Mouse (Mus musculus): ENCODE data around the gene Fap. TPM values are rescaled to one million over a fixed set of nuclear protein-coding genes. Genes with fewer than 3 reads are reported as not detected.

The Fap gene
- total and polyA plus RNA-seq, 2 experiments from 2014 or later, result 1.7 to 2.3 TPM

GRCm38 (mm10) chr2:62557417-62557816 lies 16.5 kb downstream of the Fap start:
- no peak overlapping the region for H3K27ac ChIP-seq (ENCODE audit: low read depth)
- H3K4me2 ChIP-seq (ENCODE audit: low read depth, low read length), result no peak overlapping the region
- no peaks in the 10 kb centered on the region for H3K4me1 ChIP-seq (ENCODE audit: control insufficient read depth, insufficient read depth)
- no peak for TF ChIP-seq EP300 (IDR thresholded peaks at IDR 0.05; ENCODE audit: low read depth)
- no peak for TF ChIP-seq CTCF (IDR thresholded peaks at IDR 0.05; ENCODE audit: low read depth)
- no peak overlapping the region for H3K9ac ChIP-seq (replicated peaks; ENCODE audit: low read depth, low read length)
- no peaks in the 10 kb centered on the region for H3K36me3 ChIP-seq (replicated peaks; ENCODE audit: control insufficient read depth, insufficient read depth, low read length)
- H3K4me3 ChIP-seq (ENCODE audit: low read depth, low read length), result no peak overlapping the region
- DNase-seq (ENCODE audit: low spot score), result no peak
- no peaks in the 10 kb centered on the region for H3K9me3 ChIP-seq (replicated peaks; ENCODE audit: control insufficient read depth, low read length)
- H3K27me3 ChIP-seq (ENCODE audit: control insufficient read depth, insufficient read depth, low read length), result no peaks in the 10 kb centered on the region
- ATAC-seq (ENCODE audit: insufficient read depth, low read depth), result no peak
- 78% methylated on average over 2 of the region's 2 CpGs for WGBS

DNA sequence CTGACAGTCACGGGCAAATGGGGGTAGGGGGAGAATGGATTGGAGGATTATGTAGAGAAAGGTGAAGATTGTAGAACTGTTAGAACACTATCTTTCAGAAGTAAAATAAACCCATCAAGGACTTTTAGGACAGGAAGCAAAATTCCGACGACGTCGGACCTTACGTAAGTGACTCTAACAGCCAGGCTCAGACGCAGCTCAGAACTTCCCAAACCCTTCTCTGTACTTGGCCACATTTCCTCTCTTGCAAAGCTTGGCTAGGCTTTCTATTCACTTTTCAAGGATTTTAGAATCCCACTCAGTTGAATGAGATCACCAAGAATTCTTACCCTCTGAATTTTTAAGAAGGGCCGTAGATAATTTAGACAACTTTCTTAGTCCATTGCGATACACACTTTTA lies 17.5 kb downstream of the Fap start:
- H3K4me3 ChIP-seq (ENCODE audit: low read depth, low read length), result no peak overlapping the region
- no peaks in the 10 kb centered on the region for H3K27me3 ChIP-seq (ENCODE audit: control insufficient read depth, insufficient read depth, low read length)
- H3K27ac ChIP-seq (ENCODE audit: low read depth), result no peak overlapping the region
- no peak for ATAC-seq (ENCODE audit: insufficient read depth, low read depth)
- DNase-seq (ENCODE audit: low spot score), result no peak
- no peak overlapping the region for H3K9ac ChIP-seq (replicated peaks; ENCODE audit: low read depth, low read length)
- H3K4me2 ChIP-seq (ENCODE audit: low read depth, low read length), result no peak overlapping the region
- no peak for TF ChIP-seq CTCF (IDR thresholded peaks at IDR 0.05; ENCODE audit: low read depth)
- no peak for TF ChIP-seq EP300 (IDR thresholded peaks at IDR 0.05; ENCODE audit: low read depth)
- 81% methylated on average over 9 of the region's 9 CpGs for WGBS
- H3K9me3 ChIP-seq (replicated peaks; ENCODE audit: control insufficient read depth, low read length), result no peaks in the 10 kb centered on the region
- H3K36me3 ChIP-seq (replicated peaks; ENCODE audit: control insufficient read depth, insufficient read depth, low read length), result no peaks in the 10 kb centered on the region
- no peaks in the 10 kb centered on the region for H3K4me1 ChIP-seq (ENCODE audit: control insufficient read depth, insufficient read depth)

DNA sequence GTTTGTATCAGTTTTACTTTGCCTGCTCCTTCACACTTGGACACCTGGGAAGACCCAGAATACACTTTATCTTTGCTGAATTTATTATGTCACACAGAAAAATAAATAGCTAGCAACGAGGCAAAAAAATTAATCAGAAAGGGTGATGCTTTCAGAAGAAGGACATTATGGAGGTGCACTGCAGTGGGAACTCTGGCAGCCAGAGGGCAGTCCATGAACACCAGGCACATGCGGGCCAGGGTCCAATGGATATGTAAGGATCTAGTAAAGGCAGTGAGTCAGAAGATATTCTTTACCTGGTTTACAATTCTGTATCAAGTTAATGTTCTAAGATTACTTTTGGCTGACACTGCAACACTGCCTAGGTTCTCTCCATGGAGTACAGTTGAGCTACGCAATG lies 24.2 kb downstream of the Fap start:
- ATAC-seq (ENCODE audit: insufficient read depth, low read depth), result no peak
- H3K9ac ChIP-seq (replicated peaks; ENCODE audit: low read depth, low read length), result no peak overlapping the region

GRCm38 (mm10) chr2:62549131-62549530 lies 24.7 kb downstream of the Fap start:
- TF ChIP-seq CTCF (IDR thresholded peaks at IDR 0.05; ENCODE audit: low read depth) (no peak), EP300 (IDR thresholded peaks at IDR 0.05; ENCODE audit: low read depth) (no peak)
- H3K9ac ChIP-seq (replicated peaks; ENCODE audit: low read depth, low read length), result no peak overlapping the region
- ATAC-seq (ENCODE audit: insufficient read depth, low read depth) (no peak), DNase-seq (ENCODE audit: low spot score) (no peak)
- no peak overlapping the region for H3K4me2 ChIP-seq (ENCODE audit: low read depth, low read length)
- H3K36me3 ChIP-seq (replicated peaks; ENCODE audit: control insufficient read depth, insufficient read depth, low read length), result no peaks in the 10 kb centered on the region
- no peaks in the 10 kb centered on the region for H3K4me1 ChIP-seq (ENCODE audit: control insufficient read depth, insufficient read depth)
- no peaks in the 10 kb centered on the region for H3K27me3 ChIP-seq (ENCODE audit: control insufficient read depth, insufficient read depth, low read length)
- no peak overlapping the region for H3K4me3 ChIP-seq (ENCODE audit: low read depth, low read length)
- no peak overlapping the region for H3K27ac ChIP-seq (ENCODE audit: low read depth)
- WGBS, result 71% methylated on average over 4 of the region's 4 CpGs
- H3K9me3 ChIP-seq (replicated peaks; ENCODE audit: control insufficient read depth, low read length), result no peaks in the 10 kb centered on the region

More for the DNA sequence above, 24.2 kb downstream of the Fap start:
- WGBS, result 74% methylated on average over 3 of the region's 3 CpGs
- H3K9me3 ChIP-seq (replicated peaks; ENCODE audit: control insufficient read depth, low read length), result no peaks in the 10 kb centered on the region
- H3K27me3 ChIP-seq (ENCODE audit: control insufficient read depth, insufficient read depth, low read length), result no peaks in the 10 kb centered on the region
- no peak for DNase-seq (ENCODE audit: low spot score)
- H3K4me1 ChIP-seq (ENCODE audit: control insufficient read depth, insufficient read depth), result no peaks in the 10 kb centered on the region
- TF ChIP-seq CTCF (IDR thresholded peaks at IDR 0.05; ENCODE audit: low read depth) (no peak), EP300 (IDR thresholded peaks at IDR 0.05; ENCODE audit: low read depth) (no peak)
- no peaks in the 10 kb centered on the region for H3K36me3 ChIP-seq (replicated peaks; ENCODE audit: control insufficient read depth, insufficient read depth, low read length)
- no peak overlapping the region for H3K4me3 ChIP-seq (ENCODE audit: low read depth, low read length)
- H3K27ac ChIP-seq (ENCODE audit: low read depth), result no peak overlapping the region
- no peak overlapping the region for H3K4me2 ChIP-seq (ENCODE audit: low read depth, low read length)

GRCm38 (mm10) chr2:62548104-62548503 lies 25.8 kb downstream of the Fap start:
- TF ChIP-seq EP300 (IDR thresholded peaks at IDR 0.05; ENCODE audit: low read depth) (no peak), CTCF (IDR thresholded peaks at IDR 0.05; ENCODE audit: low read depth) (no peak)
- 84% methylated on average over 5 of the region's 5 CpGs for WGBS

DNA sequence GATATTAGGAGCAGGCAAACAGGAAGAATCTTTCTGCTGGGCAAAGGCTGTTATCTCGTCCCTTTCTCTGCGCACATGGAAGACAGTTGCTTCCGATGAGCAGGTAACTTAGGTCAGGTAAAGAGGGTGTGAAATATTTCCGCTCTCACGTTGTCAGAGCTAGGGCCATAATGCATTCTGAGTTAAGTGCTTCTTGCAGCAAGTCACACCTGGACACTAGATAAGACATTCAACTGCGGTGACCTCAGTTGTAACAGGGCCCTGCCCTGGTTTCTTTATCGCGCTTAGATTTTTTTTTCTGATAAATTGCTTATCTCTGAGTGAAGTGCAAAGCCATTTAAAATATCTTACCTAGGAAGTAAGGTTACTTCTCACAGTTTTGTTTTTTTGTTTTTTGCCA lies 38.4 kb downstream of the Fap start:
- H3K27me3 ChIP-seq (ENCODE audit: control insufficient read depth, insufficient read depth, low read length), result no peaks in the 10 kb centered on the region
- H3K4me3 ChIP-seq (ENCODE audit: low read depth, low read length), result no peak overlapping the region
- no peaks in the 10 kb centered on the region for H3K9me3 ChIP-seq (replicated peaks; ENCODE audit: control insufficient read depth, low read length)
- H3K4me2 ChIP-seq (ENCODE audit: low read depth, low read length), result no peak overlapping the region
- no peak overlapping the region for H3K9ac ChIP-seq (replicated peaks; ENCODE audit: low read depth, low read length)
- ATAC-seq (ENCODE audit: insufficient read depth, low read depth) (no peak), DNase-seq (ENCODE audit: low spot score) (no peak)
- no peak overlapping the region for H3K27ac ChIP-seq (ENCODE audit: low read depth)
- H3K36me3 ChIP-seq (replicated peaks; ENCODE audit: control insufficient read depth, insufficient read depth, low read length), result no peaks in the 10 kb centered on the region
- WGBS, result 61% methylated on average over 8 of the region's 8 CpGs
- H3K4me1 ChIP-seq (ENCODE audit: control insufficient read depth, insufficient read depth), result no peaks in the 10 kb centered on the region
- TF ChIP-seq EP300 (IDR thresholded peaks at IDR 0.05; ENCODE audit: low read depth), result no peak
- no peak for TF ChIP-seq CTCF (IDR thresholded peaks at IDR 0.05; ENCODE audit: low read depth)

More at GRCm38 (mm10) chr2:62548104-62548503, 25.8 kb downstream of the Fap start:
- Histone ChIP-seq H3K27me3 (ENCODE audit: control insufficient read depth, insufficient read depth, low read length) (no peaks in the 10 kb centered on the region), H3K9ac (replicated peaks; ENCODE audit: low read depth, low read length) (no peak overlapping the region), H3K36me3 (replicated peaks; ENCODE audit: control insufficient read depth, insufficient read depth, low read length) (no peaks in the 10 kb centered on the region), H3K4me2 (ENCODE audit: low read depth, low read length) (no peak overlapping the region), H3K4me3 (ENCODE audit: low read depth, low read length) (no peak overlapping the region), H3K9me3 (replicated peaks; ENCODE audit: control insufficient read depth, low read length) (no peaks in the 10 kb centered on the region), H3K4me1 (ENCODE audit: control insufficient read depth, insufficient read depth) (no peaks in the 10 kb centered on the region), H3K27ac (ENCODE audit: low read depth) (no peak overlapping the region)
- DNase-seq (ENCODE audit: low spot score) (no peak), ATAC-seq (ENCODE audit: insufficient read depth, low read depth) (no peak)

All from heart, postnatal 0 days (tissue).